Mouse (Mus musculus): ENCODE data around the gene Sap30bp. TPM values are rescaled to one million over a fixed set of nuclear protein-coding genes. Genes with fewer than 3 reads are reported as not detected.
A peak's percentile ranks its signal among the peaks of the same experiment; 100 is the strongest.

The Sap30bp gene
- total RNA-seq, 1 experiment from 2014 or later = 40.9 TPM

- peak; percentile 52 for DNase-seq
These were observed 27.9 kb upstream of the Sap30bp start for GRCm38 (mm10) chr11:115904956-115905790.

DNA sequence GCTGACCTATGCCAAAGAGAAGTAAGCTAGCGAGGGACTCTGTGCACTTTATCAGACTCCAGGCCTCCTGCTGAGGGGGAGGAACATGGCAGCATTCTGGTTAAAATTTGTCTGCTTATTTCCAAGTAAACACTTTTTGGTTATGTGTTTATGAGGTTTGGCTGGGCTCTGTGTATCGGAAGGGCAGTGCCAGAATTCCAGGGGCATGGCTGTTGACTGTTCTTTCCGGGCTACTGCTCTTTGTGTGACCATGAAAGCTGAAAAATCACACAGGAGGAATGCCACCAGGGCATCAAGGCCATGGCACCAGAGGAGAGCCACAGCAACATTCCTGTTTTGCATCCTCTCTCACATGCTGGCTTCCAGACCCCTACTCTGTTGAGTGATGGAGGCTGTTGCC is 27.0 kb upstream of the Sap30bp start:
- DNase-seq = peak; percentile 45

GRCm38 (mm10) chr11:115906521-115906920 is 26.6 kb upstream of the Sap30bp start:
- DNase-seq = no peak

DNA sequence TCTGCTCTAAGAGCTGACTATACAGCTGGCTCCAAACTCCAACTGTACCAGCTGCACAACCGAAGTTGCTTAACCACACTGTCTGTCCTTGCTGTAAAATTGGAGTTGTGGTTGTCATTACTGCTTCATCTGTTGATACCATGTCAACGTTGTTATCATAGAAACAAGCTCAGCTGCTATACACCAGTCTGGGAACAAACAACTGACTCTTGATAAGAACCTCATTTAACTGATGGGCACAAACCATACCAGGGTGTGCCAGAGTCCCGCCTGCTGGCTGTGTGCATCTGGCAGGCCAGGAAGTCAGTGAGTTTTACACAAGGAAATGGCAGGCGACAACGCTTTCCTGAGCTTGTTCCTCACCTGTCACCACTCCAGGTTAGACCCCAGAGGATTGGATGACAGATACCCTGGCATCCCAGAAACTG is 21.9 kb upstream of the Sap30bp start:
- no peak for DNase-seq

DNA sequence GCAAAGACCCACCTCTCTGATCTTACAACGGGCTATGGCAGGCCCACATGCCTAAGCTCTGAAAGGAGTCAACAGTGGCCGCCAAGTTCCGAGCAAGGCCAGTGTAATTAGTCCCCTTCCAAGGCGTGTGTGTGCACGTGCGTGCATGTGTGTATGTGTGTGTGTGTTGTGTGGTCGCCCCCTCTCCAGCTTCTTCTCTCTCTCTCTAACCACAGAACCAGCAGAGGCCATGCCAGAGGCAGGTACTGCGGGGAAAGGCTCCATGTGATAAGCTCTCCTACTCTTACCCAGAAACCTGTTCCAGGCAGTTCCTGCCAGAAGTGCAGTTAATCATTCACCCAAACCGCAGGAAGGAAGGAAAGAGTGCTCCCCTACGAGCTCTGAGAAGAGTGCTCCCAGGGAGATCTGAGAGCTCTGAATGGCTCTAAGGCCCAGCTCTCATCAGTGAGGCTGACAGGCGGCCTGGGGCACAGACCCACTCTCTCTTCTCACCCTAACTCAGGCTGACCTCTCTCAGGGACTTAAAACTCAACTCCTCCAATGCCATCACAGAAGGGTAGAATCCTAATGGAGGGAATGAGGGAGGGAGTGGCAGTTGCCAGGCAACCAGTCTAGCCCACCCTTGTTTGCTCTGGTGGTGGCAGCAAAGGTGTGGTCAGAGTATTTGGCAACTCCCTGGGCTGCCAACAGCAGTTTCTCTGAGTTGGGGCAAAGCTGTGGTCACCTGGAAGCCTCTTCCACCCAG is 21.3 kb upstream of the Sap30bp start, which contains the start of gene Smim6:
Gene Smim6, plus strand, starts transcription at position 386 of the 745 bp plus-strand sequence.
- DNase-seq = no peak

DNA sequence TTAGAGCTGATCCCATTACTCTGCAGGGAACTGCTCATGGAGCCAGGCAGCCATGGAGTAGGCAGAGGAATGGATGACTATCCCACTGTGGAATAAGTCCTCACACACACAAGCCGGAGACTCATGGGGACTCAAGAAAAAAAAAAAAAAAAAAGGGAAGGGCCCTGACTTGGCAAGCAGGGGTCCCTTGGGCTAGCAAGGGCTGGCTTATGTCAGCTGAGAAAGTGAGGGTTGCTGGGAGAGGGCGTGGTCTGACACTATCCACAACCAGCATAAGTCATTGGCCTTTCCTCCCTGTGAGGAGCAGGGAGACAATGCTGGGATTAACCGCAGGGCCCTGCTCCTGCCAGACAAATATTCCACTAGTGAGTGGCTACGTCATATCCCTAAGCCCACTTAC is 16.5 kb upstream of the Sap30bp start:
- DNase-seq = no peak

DNA sequence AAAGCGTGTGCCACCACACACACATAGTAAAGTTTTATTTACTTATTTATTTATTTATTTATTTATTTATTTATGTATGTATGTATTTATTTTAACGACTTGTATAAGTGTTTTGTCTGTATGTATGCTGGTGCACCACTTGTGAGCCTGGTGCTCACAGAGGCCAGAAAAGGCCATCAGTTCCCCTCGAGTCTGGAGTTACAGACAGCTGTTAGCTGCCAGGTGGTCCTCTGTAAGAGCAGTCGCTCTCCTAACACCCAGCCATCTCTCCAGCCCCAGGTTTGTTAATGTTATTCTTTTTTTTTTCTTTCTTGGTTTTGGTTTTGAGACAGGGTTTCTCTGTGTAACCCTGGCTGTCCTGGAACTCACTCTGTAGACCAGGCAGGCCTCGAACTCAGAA is 14.4 kb upstream of the Sap30bp start:
- no peak for DNase-seq

DNA sequence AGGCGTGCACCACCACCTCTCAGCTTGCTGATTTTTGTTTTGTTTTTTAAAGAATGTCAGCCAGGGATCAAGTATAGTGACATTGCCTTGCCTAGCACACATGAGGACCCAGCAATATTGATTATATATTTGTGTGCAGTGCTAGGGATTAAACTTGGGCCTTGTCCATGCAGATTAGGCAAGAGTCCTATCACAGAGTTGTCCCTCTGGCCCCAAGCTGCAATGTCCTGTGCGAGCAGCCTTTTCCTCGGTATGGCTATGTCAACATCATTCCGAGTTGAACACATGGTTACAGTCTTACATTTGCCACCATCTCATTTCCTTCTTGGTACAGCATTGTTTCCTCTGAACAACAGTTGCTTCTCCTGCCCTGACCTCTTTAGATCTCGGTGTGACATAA is 14.0 kb upstream of the Sap30bp start:
- no peak for DNase-seq

- peak; percentile 70 for DNase-seq
These were observed 12.8 kb upstream of the Sap30bp start for GRCm38 (mm10) chr11:115920110-115920818.

- DNase-seq = no peak
These were observed 11.1 kb upstream of the Sap30bp start for GRCm38 (mm10) chr11:115921986-115922385.

DNA sequence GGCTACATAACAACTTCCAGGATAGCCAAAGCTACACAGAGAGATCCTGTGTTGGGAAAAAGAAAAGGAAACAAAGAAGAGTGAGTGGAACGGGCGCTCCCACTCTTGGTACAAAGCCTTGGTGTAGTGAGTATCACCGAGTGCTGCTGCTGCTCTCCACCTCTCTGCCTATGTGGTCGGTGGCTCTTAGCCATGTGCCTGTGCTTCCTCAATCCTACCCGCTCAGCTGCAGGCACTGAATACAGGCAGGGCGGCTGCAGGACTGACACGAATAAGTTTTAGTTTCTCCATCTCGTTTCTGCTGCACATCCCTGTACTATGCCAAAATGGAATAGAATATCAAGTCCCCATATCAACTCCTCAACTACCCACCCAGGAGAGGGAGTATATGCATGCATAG is 4.1 kb upstream of the Sap30bp start:
- no peak for DNase-seq

GRCm38 (mm10) chr11:115929818-115930217 is 3.3 kb upstream of the Sap30bp start:
- DNase-seq = no peak

- no peak for DNase-seq
These were observed 1.8 kb upstream of the Sap30bp start for GRCm38 (mm10) chr11:115931235-115931634.

GRCm38 (mm10) chr11:115933747-115934110 is 647 bp downstream of the Sap30bp start:
- no peak for DNase-seq

GRCm38 (mm10) chr11:115939690-115940329 is 6.7 kb downstream of the Sap30bp start:
- peak; percentile 72 for DNase-seq

GRCm38 (mm10) chr11:115941980-115942379 is 8.9 kb downstream of the Sap30bp start:
- DNase-seq = no peak

DNA sequence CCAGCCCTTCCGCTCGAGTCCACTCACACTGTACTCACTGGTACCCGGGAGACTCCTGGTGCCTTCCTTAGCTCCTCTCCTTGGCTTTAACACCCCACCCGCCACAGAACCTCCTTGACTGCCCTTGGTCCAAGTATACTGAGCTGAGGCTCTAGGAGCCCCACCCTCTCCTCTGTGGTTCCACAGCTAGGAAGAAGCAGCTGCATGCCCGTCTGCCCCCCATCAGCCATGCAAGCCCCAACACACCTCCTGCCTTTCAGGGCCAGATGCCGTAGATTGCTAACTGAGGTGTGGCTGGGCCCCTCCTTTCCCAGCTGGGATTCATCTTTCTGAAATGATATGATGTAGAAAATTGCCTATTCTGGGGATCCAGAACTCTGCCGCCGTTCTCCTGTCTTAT is 12.2 kb downstream of the Sap30bp start:
- DNase-seq = no peak

- DNase-seq = no peak
These were observed 13.2 kb downstream of the Sap30bp start for GRCm38 (mm10) chr11:115946221-115946828.

- no peak for DNase-seq
These were observed 15.2 kb downstream of the Sap30bp start for GRCm38 (mm10) chr11:115948316-115948715.

- no peak for DNase-seq
These were observed 17.6 kb downstream of the Sap30bp start for GRCm38 (mm10) chr11:115950719-115951118.

DNA sequence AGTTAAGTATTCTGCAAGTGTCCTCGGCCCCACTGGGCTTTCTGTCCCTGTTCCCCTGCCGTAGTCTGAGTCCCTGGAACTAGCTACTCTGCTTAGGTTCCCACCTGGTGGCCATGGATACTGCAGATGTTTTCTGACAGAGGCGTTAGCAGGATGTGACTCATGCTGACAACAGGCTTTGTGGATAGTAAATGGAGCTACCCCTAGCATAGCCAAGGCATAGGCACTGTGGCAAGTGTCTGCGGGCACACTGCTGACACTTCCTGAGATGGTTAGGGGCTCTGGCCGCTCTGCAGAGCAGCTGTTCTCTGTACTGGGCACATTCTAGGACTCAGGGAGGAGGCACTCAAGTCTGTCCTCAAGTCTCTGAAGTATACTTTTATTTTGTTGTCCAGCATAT is 21.6 kb downstream of the Sap30bp start:
- DNase-seq = no peak
